Mouse (Mus musculus) retina, postnatal 1 day (tissue): ENCODE measurements around the gene Neurl1a.

Experiments used
- DNase-seq: peaks from one replicate; pipeline ENCODE4 v3.0.0-alpha.2; 2012

Gene Neurl1a

DNA sequence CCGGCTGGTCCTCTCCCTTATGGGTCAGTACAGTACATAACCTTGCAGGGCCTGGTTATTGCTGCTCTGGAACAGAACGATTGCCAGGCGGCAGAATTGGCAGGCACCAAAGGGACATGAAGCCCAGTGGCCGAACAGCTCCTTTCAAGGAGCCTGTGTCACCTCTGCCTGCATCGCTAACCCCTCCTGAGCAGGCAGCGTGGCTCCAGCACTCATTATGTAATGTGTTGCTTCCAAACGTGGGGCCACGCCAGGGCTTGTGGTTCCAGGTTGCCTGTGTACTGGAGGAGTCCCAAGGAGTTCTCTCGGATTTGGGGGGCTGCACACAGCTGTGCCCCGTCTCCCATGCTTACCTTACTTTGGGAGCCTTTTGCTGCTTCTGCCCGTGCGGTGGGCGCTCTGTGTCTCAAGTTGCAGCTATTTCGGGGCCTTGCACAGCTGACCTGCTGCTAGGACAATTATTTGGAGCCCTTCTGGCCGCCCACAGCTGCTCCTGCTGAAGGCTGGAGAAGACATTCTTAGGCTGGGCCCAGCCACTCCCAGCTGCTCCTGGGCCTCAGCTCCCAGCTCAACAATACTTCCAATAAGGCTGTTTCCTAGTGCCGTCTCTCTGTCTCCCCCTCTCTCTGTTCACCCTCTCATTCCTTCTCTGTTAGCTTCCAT, 70.4 kb downstream of the Neurl1a start:
- DNase-seq, result no peak

DNA sequence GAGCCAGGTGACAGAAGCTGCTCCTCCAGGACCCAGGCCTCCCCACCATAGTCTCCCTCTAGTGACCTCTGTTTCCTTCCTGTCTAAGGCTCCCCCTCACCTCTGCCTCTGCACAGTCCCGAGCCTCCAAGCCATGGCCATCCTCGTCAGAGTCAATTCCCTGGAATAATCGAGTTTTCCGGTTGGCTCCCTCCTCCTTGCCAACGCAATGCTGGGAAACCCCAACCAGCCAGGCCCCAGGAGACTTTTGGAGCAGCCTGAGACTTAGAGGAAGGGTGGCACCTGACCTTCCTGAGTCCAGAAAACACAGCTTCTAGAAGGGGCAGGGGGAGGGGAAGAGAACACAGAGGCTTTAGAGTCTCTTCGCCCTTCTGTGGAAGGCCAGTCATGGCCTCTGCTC, 72.3 kb downstream of the Neurl1a start:
- DNase-seq, result peak; percentile 79

DNA sequence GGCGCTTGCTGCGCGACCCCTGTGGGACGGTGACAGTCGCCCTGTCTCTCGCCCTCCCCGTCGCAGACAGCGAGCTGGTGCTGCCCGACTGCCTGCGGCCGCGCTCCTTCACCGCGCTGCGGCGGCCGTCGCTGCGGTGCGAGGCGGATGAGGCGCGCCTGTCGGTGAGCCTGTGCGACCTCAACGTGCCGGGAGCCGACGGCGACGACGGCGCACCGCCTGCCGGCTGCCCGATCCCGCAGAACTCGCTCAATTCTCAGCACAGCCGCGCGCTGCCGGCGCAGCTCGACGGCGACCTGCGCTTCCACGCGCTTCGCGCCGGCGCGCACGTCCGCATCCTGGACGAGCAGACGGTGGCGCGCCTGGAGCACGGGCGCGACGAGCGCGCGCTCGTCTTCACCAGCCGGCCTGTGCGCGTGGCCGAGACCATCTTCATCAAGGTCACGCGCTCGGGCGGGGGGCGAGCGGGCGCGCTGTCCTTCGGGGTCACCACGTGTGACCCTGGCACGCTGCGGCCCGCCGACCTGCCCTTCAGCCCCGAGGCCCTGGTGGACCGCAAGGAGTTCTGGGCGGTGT, 74.5 kb downstream of the Neurl1a start:
- peak; percentile 76 for DNase-seq

DNA sequence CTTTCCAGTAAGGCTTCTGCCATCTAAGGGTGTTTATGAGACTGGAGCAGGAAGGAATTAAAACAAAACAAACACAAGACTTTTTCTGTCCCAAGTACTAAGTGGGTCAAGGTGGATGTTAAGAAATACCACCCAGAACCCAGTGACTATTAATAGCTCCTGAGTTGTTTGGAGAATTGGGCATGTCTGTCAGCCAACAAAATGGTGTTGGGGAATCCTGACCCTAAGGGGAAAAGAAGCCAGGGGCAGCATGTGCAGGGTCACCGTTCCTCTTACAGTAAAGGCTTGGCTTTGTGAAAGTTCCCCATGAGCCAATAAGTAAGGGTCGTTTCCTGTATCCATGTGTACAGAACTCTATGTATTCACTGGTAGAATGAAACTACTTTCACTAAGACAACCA, 76.4 kb downstream of the Neurl1a start:
- DNase-seq, result no peak

DNA sequence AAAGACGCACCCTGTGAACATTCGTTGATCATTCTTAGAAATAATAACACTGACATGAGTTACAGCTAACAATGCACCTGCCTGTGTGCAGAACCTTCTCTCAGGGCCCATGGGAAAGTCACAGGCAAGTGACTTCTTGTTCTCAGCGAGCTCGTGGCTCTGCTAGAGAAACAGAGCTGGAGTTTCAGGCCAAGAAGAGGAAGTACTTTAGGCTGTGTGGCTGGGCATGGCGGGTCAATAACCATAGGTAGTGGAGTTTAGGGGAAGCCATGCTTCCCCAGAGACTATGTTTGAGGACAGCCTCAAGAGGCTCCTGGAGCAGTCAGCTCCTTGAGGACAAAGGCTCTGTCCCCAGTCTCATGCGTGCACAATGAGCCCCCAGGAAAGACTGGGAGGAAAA, 77.3 kb downstream of the Neurl1a start:
- DNase-seq, result no peak

DNA sequence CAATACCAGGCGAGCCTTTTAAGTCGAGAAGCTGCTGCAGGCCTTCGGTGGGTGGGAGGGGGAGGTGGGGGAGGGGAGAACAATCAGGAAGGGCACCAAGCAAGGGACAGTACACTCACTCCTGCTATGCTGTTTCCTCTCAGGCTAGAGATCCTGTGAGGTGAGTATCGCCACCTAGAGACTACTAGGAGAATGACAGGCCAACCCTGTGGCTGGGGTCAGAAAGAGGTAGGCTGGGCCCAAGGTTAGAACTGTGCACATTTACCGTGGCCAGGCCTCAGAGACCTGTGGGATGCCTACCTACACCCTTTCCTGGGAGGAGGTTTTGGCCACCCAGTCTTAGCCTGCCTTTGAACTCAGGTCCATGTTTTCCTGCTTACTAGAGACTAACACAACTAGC, 81.0 kb downstream of the Neurl1a start:
- peak; percentile 75 for DNase-seq

DNA sequence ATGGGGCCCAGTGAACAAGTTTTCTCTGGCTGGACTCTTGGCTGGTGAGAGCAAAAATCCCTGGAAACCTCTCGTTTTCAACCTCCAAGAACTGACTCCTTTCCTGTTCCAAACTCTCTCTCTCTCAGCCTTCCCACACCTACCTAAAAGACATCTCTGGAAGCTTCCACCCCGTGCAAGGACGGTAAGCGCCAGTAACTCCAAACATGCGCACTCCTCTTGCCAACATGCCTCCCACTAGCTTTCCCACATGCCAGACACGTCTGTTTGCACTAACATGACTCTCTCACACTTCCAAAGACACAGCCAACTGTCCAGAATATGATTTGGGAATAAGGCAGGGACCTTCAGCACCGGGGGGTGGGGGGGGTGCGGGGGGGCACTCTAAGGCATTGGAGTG, 82.6 kb downstream of the Neurl1a start:
- DNase-seq, result no peak

DNA sequence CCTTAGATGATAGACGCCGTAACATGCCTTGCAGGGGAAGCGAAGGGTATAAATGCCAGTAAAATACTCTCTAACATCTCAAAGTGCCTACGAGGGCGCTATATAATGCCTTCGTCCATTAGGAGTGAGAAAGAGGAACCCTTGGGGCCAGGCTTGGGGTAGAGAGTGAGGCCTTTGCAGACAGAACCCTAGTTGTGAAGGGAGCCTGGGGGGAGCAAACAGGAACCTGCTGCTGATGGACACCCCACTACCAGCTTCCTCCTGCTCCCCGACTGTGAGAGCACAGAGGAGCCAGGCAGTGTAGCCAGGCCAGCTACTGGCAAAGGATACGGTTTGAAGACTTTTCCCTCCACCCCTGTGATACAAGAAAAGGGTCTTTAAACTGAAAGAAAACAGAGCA, 85.0 kb downstream of the Neurl1a start:
- DNase-seq, result no peak

DNA sequence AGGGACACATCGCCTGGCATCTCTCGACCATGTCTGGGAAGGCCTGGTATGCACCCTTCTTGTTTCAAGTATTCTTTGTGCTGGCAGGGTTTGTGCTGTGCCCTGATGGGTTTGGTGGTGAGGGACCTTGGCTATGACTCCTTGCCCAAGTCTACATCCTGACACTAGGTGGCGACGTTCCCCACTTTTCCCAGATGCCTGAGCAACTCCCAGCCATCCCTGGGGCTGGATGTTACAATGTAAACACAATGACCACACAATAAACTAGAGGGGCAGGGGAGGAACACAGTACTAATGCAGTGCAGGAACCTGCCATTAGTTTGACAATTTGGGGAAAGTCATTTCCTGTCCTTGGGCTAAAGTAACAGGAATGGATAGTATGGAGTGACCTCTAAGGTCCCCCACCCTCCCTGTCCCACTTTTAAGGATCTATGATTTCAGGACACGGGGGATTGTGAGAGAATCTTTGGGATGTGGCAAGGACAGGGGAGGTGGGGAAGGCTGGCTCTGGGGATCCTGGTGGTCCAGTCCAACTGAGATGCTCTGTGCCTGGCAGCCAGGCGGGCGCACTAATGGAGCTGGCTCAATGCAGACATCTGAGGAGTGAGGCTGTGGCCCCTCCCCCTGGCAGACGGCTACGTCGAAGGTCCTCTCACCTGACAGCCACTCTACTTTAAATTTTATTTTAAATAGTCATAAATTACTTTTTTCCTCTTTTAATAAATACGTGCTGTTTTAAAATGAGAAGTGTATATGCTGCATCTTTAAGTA, 85.9 kb downstream of the Neurl1a start:
- peak; percentile 87 for DNase-seq

DNA sequence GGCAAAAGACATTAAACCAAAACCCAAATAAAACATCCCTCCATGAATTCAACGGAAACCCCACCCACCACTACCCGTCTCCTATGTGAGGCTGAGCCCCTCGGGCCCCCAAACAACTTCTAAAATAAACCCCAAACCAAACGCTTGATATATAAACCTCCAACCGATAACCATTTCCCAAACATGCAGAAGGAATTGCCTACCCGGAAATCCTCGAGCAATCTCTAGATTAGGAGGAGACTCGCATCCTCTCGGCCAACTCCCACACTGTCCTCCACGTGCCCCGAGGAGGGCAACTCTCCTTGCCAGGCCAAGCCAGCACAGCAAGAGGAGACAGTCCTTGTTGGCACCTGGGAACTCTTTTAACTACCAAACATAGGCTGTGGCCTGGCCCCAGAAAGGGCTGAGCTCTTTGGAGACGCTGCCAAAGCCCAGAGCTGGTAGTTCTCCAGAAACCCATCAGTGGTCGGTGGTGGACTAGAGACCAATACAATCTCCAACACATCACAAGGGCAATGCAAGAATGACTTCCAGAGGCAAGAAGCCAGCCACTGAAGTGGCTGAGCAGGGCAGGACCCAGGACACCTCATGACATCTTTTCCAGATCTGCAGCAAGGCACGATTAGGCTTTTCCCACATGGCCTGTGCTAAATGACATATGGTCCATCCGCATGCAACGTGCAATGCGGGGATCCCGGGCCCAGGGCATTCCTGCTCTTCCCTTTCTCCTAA, 87.6 kb downstream of the Neurl1a start:
- DNase-seq, result no peak

DNA sequence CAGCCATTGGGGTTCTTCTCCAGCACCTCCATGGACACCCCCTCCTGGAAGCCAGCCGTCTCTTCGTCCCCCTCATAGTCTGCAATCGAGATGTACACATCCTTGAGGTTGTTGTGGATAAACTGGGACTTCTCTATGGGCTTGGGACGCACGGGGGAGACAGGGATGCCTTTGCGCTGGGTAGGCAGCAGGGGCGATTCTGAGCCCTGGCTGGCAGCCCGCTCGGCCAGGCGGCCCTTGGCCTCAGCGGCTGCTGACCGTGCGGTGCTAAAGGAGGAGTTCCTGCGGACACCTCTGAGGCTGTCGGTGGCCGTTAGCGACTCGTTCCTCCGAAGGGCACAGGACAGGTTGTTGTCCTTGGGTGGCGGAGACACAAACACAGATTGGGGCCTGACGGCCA, 88.4 kb downstream of the Neurl1a start:
- no peak for DNase-seq

DNA sequence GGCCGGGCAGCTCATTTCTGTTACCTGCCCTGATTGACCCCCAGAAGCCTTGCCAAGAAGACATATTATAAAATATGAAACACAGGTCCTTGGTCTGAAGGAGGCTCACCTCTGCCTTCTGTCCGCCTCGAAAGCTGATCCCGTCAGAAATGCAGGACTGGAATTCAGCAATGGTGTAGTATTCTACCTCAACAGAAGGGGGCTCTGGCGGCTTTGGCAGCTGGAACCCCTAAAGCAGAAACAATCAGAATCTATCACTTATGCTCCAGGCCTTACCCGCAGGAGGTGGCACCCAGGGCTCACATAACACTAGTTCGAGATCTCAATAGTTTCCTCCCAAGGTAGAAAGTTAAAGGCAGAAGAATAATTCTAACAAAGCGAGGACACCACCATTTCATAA, 91.1 kb downstream of the Neurl1a start:
- peak; percentile 63 for DNase-seq

DNA sequence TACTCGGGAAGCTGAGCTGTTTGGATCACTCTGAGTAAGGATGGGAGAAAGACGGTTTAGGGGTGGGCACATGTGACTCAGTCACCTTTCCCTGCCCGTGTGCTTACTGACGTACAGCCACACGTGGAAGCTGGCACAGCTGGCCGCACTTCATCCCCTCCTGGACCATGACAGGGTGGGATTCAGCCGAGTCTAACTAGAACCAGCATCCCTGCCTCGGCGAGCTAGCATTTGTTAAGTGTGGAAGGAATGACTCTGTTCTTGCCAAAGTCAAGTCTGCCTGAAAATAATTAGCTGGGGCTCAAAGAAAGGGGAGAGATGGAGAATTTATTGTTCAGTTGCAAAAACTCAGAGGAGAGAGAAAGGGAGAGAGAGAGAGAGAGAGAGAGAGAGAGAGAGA, 91.9 kb downstream of the Neurl1a start:
- no peak for DNase-seq

DNA sequence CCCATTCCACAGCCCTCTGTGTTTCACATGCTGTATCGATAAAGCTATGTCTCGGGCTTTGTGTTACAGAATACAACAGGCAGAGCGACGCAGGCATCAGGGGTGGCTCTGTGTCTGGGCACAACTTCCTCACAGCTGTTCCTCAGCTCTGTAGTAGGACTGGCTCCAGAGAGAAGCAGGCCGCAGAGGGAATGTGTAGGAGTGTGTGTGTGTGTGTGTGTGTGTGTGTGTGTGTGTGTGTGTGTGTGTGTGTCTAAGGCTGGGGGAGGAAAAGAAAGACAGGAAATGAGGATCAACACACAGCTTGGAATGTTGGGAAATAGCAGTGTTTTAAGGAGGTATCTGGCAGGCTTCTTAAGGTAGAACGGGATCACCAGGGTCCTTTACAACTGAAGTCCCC, 98.1 kb downstream of the Neurl1a start:
- DNase-seq, result no peak

DNA sequence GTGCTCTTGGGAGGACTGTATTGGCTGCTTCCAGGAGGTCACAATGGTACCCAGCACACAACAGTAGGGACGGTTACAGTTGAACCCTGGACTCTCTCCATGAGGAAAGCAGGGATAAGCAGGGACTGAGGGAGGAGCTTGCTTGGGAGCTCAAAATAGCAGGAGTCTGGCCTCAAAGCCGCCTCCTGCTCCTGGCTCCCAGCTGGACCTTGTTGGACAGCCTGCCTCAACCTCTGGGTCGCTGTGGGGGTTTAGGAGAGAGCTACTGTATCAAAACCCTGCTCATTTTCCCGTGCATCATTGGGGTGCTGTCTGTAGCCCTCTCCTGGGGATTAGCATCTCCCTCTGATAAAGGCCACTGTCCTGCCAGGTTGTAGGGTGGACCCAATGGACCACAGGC, 100.8 kb downstream of the Neurl1a start:
- no peak for DNase-seq

DNA sequence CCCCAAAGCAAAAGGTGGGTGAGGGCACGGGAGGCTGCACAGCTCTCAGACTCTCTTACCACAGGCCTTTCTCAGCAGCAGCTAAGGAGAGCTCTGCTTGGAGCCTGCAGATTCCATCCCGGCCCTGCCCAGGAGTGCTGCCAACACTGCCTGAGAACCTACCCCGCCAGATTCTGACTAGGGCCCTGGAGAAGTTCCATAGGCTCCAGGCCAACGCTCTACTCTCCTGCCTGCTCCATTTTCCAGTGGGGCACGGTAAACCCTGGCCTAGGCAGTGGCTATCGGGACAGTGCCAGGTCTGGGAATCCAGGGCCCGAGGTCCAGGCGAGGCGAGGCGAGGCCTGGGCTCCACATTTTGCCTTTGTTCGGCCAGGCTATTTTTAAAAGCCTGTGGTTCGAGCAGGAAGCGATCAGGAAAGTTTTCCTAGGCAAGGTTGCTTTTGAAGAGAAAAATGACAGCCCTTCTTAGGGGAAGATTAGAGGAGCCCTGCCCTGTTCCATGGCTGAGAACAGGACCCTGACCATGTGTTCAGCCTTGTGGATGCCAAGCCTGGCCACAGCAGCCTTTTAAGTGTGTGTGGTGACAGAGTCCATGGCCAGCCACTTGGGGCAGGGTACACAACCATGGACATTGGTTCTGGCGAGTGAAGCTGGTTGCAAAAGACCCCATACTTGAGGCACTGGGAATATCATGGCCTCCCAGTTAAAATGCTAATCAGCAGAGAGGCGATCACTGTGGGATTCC, 101.3 kb downstream of the Neurl1a start:
- no peak for DNase-seq

DNA sequence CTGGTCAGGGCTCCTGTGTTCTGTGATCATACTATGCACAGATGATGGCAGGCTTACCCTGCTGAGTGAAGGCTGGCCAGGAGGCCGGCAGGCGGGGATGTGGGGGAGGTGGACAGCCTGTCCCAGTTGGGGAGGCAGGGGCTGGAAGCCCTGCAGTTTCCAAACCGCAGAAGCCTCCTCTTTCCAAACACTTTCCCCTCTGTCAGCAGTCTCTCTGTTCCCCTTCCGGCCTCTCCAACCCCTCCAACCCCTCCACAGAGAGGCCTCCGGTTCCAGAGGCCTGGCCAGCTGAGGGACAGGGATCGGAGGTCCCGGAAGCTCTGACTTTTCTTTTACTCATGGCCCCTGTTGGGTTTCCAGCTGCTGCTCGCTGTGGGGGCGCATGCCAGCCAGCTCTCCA, 102.3 kb downstream of the Neurl1a start:
- DNase-seq, result no peak

DNA sequence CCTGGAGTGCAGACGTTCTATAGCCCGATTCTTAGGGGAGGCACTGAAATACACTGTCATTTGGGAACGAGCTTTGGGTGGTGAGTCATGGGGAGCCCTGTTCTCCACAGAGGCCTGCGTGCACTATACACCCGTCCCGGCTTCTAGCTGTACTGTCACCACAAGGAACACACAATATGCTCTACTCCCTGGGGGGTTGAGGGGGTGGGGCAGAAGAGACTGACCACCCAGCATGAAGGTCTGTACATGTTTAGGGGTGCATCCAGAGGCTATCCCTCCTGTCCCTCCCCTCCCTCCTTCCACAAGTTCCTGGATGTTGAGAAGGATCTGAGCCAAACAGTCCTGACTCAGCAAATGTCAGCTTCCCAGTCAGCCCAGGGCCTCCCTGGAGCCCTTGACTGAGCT, 103.4 kb downstream of the Neurl1a start:
- no peak for DNase-seq

DNA sequence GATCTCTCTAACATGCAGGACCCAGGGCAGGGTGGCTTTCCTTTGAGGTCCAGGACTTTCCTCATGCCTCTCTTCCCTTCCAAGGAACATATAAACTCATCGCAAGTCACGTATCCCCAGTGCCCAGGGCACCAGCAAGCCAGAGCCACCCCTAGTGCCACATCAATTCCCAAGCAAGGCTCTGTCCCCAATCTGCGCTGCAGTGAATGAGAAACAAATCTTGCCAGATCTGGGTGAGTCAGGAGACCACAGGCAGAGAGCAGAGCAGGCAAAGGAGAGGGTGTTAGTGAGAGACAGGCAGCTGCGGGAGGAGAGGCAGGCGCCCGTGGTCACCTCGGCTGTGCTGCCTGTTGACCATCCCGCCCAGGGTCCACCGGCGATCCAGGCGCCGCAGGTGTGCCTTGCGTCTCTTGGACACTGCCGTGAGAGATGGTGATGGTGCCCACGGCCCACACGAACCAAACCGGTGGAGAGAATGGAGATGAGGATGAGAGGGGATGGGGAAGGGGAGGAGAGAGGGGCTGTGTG, 104.1 kb downstream of the Neurl1a start:
- DNase-seq, result no peak

DNA sequence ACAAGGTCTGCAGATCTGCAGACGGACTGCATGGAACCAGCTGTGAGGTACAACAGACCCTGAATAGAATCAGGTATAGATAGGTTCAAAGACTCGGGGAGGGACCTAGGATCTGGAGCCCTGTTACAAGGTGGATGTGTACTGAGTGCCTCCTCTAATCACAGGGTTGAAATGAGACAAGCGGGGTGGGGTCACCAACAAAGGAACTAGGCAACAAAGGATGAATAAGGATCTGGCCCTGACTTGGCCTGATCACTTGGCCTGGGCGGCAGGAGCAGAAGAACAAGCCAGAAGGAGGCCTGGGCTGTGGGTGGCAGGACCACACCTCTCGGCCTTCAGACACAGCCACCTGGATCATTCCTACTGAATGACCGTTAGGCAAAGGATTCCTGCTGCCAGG, 107.0 kb downstream of the Neurl1a start:
- no peak for DNase-seq

DNA sequence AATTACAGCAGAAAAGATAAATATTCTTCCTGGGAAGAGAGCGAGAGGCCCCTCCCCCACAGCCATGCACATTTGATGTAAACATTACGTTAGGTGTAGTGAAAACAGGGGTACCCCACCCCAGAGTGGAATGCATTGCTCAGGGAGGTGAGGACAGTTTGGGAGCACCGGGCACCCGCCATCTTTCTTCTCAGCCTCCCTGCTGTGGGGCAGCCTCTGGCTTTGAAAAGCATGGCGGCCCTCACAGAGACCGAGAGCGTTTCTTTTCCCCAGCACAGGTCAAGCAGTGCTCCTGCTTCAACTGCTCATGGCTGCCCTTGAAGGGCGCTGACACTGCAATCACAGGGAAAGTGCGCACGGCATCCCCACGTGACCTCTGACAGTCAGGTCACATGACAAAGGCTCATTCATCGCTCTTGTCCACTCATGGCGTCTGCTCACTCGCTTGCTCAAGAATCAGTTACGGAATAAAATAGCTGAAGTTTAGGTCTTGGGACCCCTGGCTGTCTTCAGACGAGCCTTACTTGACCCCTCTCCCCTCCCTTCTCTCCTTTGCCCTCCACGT, 108.3 kb downstream of the Neurl1a start:
- peak; percentile 57 for DNase-seq
